Mouse (Mus musculus) leukemia stem cell, adult 10-12 weeks (primary cell): ENCODE results near the gene Ms4a18. TPM values are rescaled to one million over a fixed set of nuclear protein-coding genes. Genes with fewer than 3 reads are reported as not detected.

Experiments
- polyA plus RNA-seq: library from polyadenylated mRNA; stranded (reverse); fragments of >175 nt; gene quantifications from 2 replicates; pipeline ENCODE4 v1.2.3, GENCODE M21; 2012; ENCODE audit warnings: low replicate concordance

The Ms4a18 gene
- not detected in 2 replicates for polyA plus RNA-seq

GRCm38 (mm10) chr19:11017891-11018290 is at the start of gene Ms4a18:
TSS of gene Ms4a18 (minus strand) at chr19:11018031.

GRCm38 (mm10) chr19:10993150-10993549 is 24.7 kb downstream of the Ms4a18 start, which contains the start of gene Ms4a15:
TSS of gene Ms4a15 (minus strand) at chr19:10993250.

DNA sequence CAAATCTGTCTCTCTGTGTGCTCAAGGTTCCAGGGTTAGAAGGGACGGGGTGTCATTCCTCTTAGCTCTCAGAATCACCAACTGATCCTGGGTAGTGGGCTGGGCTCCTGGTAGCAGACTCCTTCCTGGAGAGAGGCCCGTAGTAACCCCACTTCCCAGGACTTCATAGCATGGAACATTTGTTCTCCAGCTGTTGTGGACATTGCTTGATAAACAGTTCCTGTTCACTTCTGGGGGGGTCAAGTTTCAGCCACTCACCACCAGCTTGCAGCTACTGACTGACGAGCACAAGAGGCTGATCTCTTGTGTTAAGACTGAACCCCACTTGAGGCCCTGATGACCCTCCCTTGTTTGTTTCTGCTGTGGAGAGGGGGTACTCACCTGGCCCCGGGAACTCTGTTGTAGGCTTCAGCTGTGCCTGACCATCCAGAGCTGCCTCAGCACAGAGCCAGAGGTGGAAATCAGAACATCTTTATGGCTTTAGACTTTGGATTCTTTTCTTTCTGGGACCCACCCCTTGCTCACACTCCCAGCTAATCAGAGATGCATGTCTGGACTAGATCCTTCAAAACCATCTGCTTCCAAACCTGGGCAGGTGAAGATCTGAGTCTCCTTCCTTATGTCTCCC is 43.5 kb downstream of the Ms4a18 start, which contains the start of gene Ms4a10:
Gene Ms4a10, minus strand, starts transcription at position 433 of the 628 bp plus-strand sequence.

DNA sequence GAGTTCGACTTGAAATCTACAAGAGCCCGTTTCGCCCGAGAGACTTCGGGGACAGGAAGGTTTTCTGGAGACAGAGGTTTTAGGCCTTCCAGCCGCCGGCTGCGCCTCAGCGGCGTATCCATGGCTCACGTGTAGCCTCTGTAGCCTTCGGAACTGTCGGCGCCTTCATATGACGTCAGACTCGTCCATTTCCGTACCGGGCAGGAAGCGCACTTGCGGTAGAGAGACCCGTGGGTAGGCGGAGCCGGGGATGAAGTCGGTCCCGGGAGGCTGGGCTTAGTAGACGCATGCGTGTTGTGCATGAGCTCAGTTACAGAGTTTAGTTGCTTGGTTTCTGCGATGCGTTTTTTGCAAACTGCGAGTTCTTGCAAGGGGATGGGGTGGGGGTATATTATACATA is 68.7 kb downstream of the Ms4a18 start, which contains the start of gene Ccdc86:
Gene Ccdc86, minus strand, starts transcription at position 155 of the 400 bp plus-strand sequence.

Other genes starting within 250 kb of the Ms4a18 start
- 2.9 and 8.2 TPM in 2 replicates for gene Cd6, start 188.0 kb downstream of the Ms4a18 start, polyA plus RNA-seq
- 19.9 and 26.4 TPM in 2 replicates for gene Slc15a3, start 178.3 kb downstream of the Ms4a18 start, polyA plus RNA-seq
- gene Tmem132a, start 148.1 kb downstream of the Ms4a18 start, polyA plus RNA-seq: 1.3 and 1.8 TPM in 2 replicates
- gene Tmem109, start 136.0 kb downstream of the Ms4a18 start, polyA plus RNA-seq: 33.2 and 56.1 TPM in 2 replicates
- 47.7 and 50.8 TPM in 2 replicates for gene Prpf19, start 122.8 kb downstream of the Ms4a18 start, polyA plus RNA-seq
- not detected in 2 replicates for gene Zp1, start 97.4 kb downstream of the Ms4a18 start, polyA plus RNA-seq
- gene Ptgdr2, start 80.9 kb downstream of the Ms4a18 start, polyA plus RNA-seq: 0.07 TPM in 1 of 2 replicates, not detected in the other
- gene Ccdc86, start 68.8 kb downstream of the Ms4a18 start, polyA plus RNA-seq: 37.0 and 57.1 TPM in 2 replicates
- gene Ms4a10, start 43.4 kb downstream of the Ms4a18 start, polyA plus RNA-seq: not detected in 2 replicates
- 0.61 TPM in 1 of 2 replicates, not detected in the other for gene Ms4a15, start 24.8 kb downstream of the Ms4a18 start, polyA plus RNA-seq
- not detected in 2 replicates for gene Ms4a8a, start 63.1 kb upstream of the Ms4a18 start, polyA plus RNA-seq
- gene 1700017D01Rik, start 112.8 kb upstream of the Ms4a18 start, polyA plus RNA-seq: not detected in 2 replicates
- gene 1700025F22Rik, start 147.3 kb upstream of the Ms4a18 start, polyA plus RNA-seq: not detected in 2 replicates
- not detected in 2 replicates for gene Ms4a13, start 178.7 kb upstream of the Ms4a18 start, polyA plus RNA-seq
- gene Ms4a12, start 214.4 kb upstream of the Ms4a18 start, polyA plus RNA-seq: not detected in 2 replicates
- 0.55 and 3.7 TPM in 2 replicates for gene Ms4a1, start 248.2 kb upstream of the Ms4a18 start, polyA plus RNA-seq